Mouse (Mus musculus) adrenal gland (tissue): ENCODE measurements around the gene Gm4846.
"Not testable (repeated sequence)": the region's sequence is repeated elsewhere in the genome, so short reads cannot be mapped to it uniquely, and the experiment has no call there.

ENCODE experiments used
- intact Hi-C: fragments of 180-260 bp; cut with DNase I; formaldehyde crosslinking; loops from one replicate; pipeline ENCODE4 v1.15.1; 2025
- long read RNA-seq, 2 experiments: library from polyadenylated mRNA; unstranded; transcript quantifications; one replicate each; pipeline ENCODE4 v2.0.0; 2020; ENCODE audit warnings: borderline replicate concordance in 1 of 2; ENCODE audit not compliant: insufficient replicate concordance in 1 of 2

Gm4846 gene
- long read RNA-seq, experiment 1 = 0 reads
- long read RNA-seq, experiment 2 = 0 reads

- intact Hi-C loops = not testable (repeated sequence)
Observed at GRCm38 (mm10) chr1:166497488-166497887, at the start of gene Gm4846. TSS of gene Gm4846 (minus strand) at chr1:166497588.

- intact Hi-C loops = not testable (repeated sequence)
Observed at GRCm38 (mm10) chr1:166531521-166531920, 34.1 kb upstream of the Gm4846 start.

- intact Hi-C loops = not testable (repeated sequence)
Observed at GRCm38 (mm10) chr1:166524709-166525108, 27.3 kb upstream of the Gm4846 start.

DNA sequence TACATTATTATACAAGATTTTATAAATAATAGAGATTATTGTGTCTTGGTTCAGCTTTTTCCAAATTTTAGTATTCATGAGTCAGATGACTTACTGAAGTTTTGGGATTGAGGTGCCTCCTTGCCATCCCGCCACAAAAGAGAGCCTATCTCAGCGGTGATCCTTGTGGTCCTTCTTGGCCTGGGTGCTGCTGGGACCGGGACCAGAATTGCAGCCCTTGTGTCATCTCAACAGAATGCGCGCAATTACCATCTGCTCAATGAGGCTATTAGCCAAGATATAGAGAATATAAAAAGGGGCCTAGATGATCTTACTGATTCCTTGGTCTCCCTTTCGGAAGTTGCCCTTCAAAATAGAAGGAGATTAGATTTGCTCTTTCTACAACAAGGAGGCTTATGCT lies 22.2 kb upstream of the Gm4846 start:
- intact Hi-C loops = not testable (repeated sequence)

GRCm38 (mm10) chr1:166516556-166516955 lies 19.2 kb upstream of the Gm4846 start:
- intact Hi-C loops = no loop called here

- intact Hi-C loops = not testable (repeated sequence)
Observed at GRCm38 (mm10) chr1:166504206-166504605, 6.8 kb upstream of the Gm4846 start.

DNA sequence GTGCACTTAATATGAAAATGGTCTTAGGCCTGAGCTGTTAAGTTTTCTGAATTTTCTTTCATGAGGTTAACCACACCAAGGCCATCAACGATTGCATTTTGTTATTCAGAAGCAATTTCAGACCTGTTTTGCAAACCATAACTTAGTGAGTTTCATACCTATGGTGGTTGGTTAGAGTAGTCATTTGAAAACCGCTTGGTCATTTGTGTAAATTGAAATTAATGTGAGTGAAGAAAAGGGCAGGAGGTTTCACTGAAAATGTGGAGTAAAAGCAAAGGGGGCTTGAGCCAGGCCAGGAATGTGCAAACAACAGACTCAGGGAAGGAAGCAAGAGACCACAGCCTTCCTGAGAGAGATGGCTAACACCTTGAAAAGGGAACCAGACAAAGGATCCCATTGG lies 17.9 kb downstream of the Gm4846 start:
- intact Hi-C loops = no loop called here

DNA sequence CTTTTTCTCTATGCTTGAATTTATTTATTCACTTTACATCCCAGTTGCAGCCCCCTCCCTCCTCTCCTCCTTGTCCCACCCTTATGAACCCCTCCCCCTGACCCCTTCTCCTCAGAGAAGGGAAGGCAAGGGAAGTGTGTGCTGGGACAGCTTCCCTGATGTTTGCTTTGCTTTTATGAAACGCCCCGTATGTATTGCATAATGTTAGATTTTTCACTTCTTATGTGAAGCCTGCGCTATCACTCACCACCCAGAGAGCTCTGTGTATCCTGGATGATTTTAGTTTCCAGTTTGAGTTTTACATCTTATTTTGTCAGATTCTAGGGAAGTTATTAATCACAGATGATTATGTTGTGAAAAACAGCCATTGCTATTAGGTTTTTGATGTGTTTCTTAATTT lies 30.2 kb downstream of the Gm4846 start:
- intact Hi-C loops = no loop called here

- intact Hi-C loops = no loop called here
Observed at GRCm38 (mm10) chr1:166462544-166462943, 34.8 kb downstream of the Gm4846 start.

DNA sequence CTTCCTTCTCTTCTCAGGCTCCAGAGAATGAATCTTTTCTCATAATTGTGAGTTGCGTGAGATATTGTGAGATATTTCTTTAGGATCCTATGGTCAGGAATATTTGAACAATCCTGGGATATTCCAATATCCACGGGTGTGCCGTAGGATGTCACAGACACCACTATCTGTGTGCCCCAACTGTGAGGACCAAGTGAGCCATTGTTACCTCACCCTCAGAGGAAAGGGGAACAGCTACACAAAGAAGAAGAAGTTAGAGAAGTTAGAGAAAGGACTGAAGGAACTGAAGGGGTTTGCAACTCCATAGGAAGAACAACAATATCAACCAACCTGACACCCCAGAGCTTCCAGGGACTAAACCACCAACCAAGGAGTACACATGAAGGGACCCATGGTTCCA lies 55.4 kb downstream of the Gm4846 start:
- intact Hi-C loops = no loop called here

- intact Hi-C loops = loop anchor here (10.0 kb wide), 1 partner anchor 285 kb away; no protein-coding TSS in a partner anchor
Observed at GRCm38 (mm10) chr1:166439426-166439825, 58.0 kb downstream of the Gm4846 start.
